Mouse (Mus musculus): ENCODE results near the gene Gm20929.
"Not testable (repeated sequence)": the region's sequence is repeated elsewhere in the genome, so short reads cannot be mapped to it uniquely, and the experiment has no call there.

Gm20929 gene

DNA sequence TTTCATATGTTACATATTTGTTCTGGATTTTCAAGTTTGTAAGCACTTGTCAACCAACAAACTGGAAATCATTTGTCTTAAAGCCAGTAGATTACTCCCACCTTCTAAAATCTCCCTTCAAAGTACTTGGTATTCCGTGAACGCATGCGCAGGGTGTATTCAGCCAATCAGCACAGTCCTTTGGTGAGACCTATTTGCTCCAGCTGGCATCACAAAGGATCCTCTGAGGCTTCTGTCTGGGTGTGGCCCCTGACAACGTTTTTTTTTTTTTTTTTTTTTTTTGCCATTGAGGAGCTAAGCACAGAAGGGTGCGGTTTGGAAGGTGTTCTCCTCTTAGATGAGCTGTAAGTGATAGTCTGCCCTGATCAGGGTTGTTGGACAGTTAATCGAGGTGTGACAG lies at the start of gene Gm20929:
TSS of gene Gm20929 (plus strand) at position 301 of the 400 bp plus-strand sequence.
- ATAC-seq (ENCODE audit: insufficient number of reproducible peaks, low FRiP score, low TSS enrichment) = not testable (repeated sequence)
